ENCODE assay signal across 14 mouse cellular contexts in the genomic region with DNA sequence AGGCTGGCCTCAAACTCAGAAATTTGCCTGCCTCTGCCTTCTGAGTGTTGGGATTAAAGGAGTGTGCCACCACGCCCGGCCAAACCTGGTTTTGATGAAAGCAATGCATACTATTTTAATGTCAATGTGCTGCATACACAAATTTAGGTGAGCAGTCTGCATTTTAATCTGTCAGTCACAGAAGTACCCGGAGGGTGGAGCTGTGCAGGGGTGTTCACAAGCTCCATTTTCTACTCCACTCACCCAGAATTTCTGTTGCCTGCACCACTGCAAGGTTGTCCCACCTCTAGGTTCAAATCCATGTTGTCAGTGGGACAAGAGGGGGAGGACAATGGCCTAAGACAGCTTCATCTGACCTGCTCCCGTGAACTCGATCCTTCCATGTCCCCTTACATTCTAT.
"Had no signal": no experiment of that assay in that cellular context is flagged by ENCODE, and none has a peak within 500 bp of the region (broad histone marks: within the 10 kb centered on the region; RNA-seq: fewer than 3 reads in every experiment).

No protein-coding gene starts in this region.

- H3K27me3 ChIP-seq: kidney, embryonic 15.5 days; neural tube, embryonic 13.5 days had no signal

- H3K4me2 ChIP-seq: kidney, embryonic 15.5 days; lung, embryonic 14.5 days; neural tube, embryonic 13.5 days had no signal

- DNase-seq: kidney, adult 11 months; kidney, postnatal 14 days; lung, embryonic 14.5 days; lung, postnatal 10 days; right cerebral cortex, postnatal 14 days; thymus, postnatal 4 days had no signal

- H3K9me3 ChIP-seq: kidney, embryonic 15.5 days; limb, embryonic 10.5 days; neural tube, embryonic 13.5 days had no signal

- H3K36me3 ChIP-seq: kidney, embryonic 15.5 days; limb, embryonic 10.5 days; neural tube, embryonic 13.5 days had no signal

- H3K4me3 ChIP-seq: kidney, embryonic 15.5 days; left cerebral cortex, adult 2 months; limb, embryonic 10.5 days; neural tube, embryonic 13.5 days had no signal

- H3K4me1 ChIP-seq: limb, embryonic 10.5 days; neural tube, embryonic 13.5 days had no signal

- ATAC-seq: hindbrain, postnatal 0 days; midbrain, embryonic 16.5 days had no signal

- H3K27ac ChIP-seq: hindbrain, postnatal 0 days; kidney, embryonic 15.5 days; left cerebral cortex, adult 2 months; limb, embryonic 10.5 days; macrophage; neural tube, embryonic 13.5 days; stomach, postnatal 0 days had no signal

- H3K9ac ChIP-seq: kidney, embryonic 15.5 days; lung, embryonic 14.5 days; neural tube, embryonic 13.5 days had no signal
